ENCODE assay signal across 10 mouse cellular contexts in the genomic region with DNA sequence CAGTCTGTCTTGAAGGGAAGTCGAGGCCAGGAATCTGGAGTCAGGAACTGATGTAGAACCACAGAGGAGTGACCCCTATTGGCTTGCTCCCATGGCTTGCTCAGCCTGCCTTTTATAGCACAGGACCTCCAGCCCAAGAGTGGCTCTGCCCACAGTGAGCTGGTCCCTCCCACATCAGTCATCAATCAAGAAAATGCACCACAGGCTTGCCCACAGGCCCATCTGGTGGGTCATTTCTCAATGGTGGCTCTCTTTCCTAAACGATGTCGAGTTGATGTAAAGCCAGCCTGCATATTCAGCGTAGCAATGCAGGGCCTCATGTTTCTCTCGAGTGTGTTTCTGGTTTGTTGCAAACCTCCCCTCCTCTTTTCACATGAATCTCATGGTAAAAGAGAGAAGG.
DNase-seq lines count a peak whose midpoint lies in the region; ATAC-seq lines count a peak whose summit lies in the region.
"Had no signal": no experiment of that assay in that cellular context is flagged by ENCODE, and none has a peak within 500 bp of the region (broad histone marks: within the 10 kb centered on the region; RNA-seq: fewer than 3 reads in every experiment).

No protein-coding gene starts in this region.

- 63% methylated on average over 5 of the region's 5 CpGs for WGBS in heart, embryonic 11.5 days (ENCODE audit: insufficient replicate concordance)
- WGBS in midbrain, embryonic 13.5 days: 81% methylated on average over 5 of the region's 5 CpGs
- 83% methylated on average over 5 of the region's 5 CpGs for WGBS in midbrain, embryonic 11.5 days
- 34% methylated on average over 5 of the region's 5 CpGs for WGBS in intestine, embryonic 16.5 days

- no peaks in the 10 kb centered on the region for H3K27me3 ChIP-seq in heart, embryonic 11.5 days (ENCODE audit: control insufficient read depth, insufficient read depth, low read length)
- H3K27me3 ChIP-seq in midbrain, embryonic 13.5 days: no peaks in the 10 kb centered on the region
- H3K27me3 ChIP-seq in midbrain, embryonic 11.5 days (ENCODE audit: control insufficient read depth, insufficient read depth, low read length): no peaks in the 10 kb centered on the region
- no peaks in the 10 kb centered on the region for H3K27me3 ChIP-seq in intestine, embryonic 16.5 days (replicated peaks; ENCODE audit: control insufficient read depth, insufficient read depth, low read length)
- H3K27me3 ChIP-seq: megakaryocyte, embryonic 14.5 days had no signal

- no peaks in the 10 kb centered on the region for H3K9me3 ChIP-seq in heart, embryonic 11.5 days (replicated peaks; ENCODE audit: control insufficient read depth, low read length)
- no peaks in the 10 kb centered on the region for H3K9me3 ChIP-seq in midbrain, embryonic 13.5 days
- no peaks in the 10 kb centered on the region for H3K9me3 ChIP-seq in midbrain, embryonic 11.5 days (ENCODE audit: control insufficient read depth, low read length)
- no peaks in the 10 kb centered on the region for H3K9me3 ChIP-seq in intestine, embryonic 16.5 days (ENCODE audit: control insufficient read depth, low read length)
- H3K9me3 ChIP-seq: megakaryocyte, embryonic 14.5 days had no signal

- peaks cover 33% of the 10 kb centered on the region for H3K4me1 ChIP-seq in heart, embryonic 11.5 days (ENCODE audit: control insufficient read depth, insufficient read depth, low read length)
- H3K4me1 ChIP-seq in midbrain, embryonic 13.5 days (replicated peaks): peaks cover 32% of the 10 kb centered on the region
- no peaks in the 10 kb centered on the region for H3K4me1 ChIP-seq in midbrain, embryonic 11.5 days (ENCODE audit: control insufficient read depth, insufficient read depth, low read length)
- peaks cover 19% of the 10 kb centered on the region for H3K4me1 ChIP-seq in intestine, embryonic 16.5 days (ENCODE audit: control insufficient read depth, insufficient read depth, low read length)

- H3K36me3 ChIP-seq in heart, embryonic 11.5 days (ENCODE audit: control insufficient read depth, insufficient read depth, low read length): no peaks in the 10 kb centered on the region
- 0 out of 2 replicates have a peak, but pooled peaks cover 6% of the 10 kb centered on the region for H3K36me3 ChIP-seq in midbrain, embryonic 13.5 days
- H3K36me3 ChIP-seq in midbrain, embryonic 11.5 days (ENCODE audit: control insufficient read depth, insufficient read depth, low read length): no peaks in the 10 kb centered on the region
- H3K36me3 ChIP-seq in intestine, embryonic 16.5 days (ENCODE audit: control insufficient read depth, insufficient read depth, low read length): no peaks in the 10 kb centered on the region

- no peak for DNase-seq in heart, adult 8-10 months (ENCODE audit: low spot score)
- DNase-seq in midbrain, embryonic 11.5 days (ENCODE audit: low spot score, missing footprints): no peak
- no peak for DNase-seq in natural killer cell, adult 2 months (ENCODE audit: low spot score in 2 of 2)
- no peak for DNase-seq in ovary, postnatal 10 days (ENCODE audit: low spot score)
- DNase-seq: kidney, postnatal 10 days had no signal

- no peak overlapping the region for H3K27ac ChIP-seq in heart, embryonic 11.5 days (ENCODE audit: low read depth, low read length)
- H3K27ac ChIP-seq in midbrain, embryonic 13.5 days: peak overlapping the region; percentile 39
- no peak overlapping the region for H3K27ac ChIP-seq in midbrain, embryonic 11.5 days (ENCODE audit: low read depth, low read length)
- H3K27ac ChIP-seq in intestine, embryonic 16.5 days (ENCODE audit: low read length): peak overlapping the region; percentile 69

- ATAC-seq in heart, embryonic 11.5 days (replicated peaks; ENCODE audit: insufficient number of reproducible peaks, low FRiP score, low TSS enrichment): no peak
- ATAC-seq in midbrain, embryonic 13.5 days: no peak
- ATAC-seq in midbrain, embryonic 11.5 days (ENCODE audit: low FRiP score): no peak
- no peak for ATAC-seq in intestine, embryonic 16.5 days
- no peak for ATAC-seq in activated CD4-positive, CD25-positive, alpha-beta regulatory T cell, adult 4 months

- H3K4me2 ChIP-seq in heart, embryonic 11.5 days: no peak overlapping the region
- H3K4me2 ChIP-seq in midbrain, embryonic 13.5 days (replicated peaks): no peak overlapping the region
- no peak overlapping the region for H3K4me2 ChIP-seq in midbrain, embryonic 11.5 days
- 0 out of 2 replicates have a peak overlapping the region, but pooled peaks have one; percentile 18 for H3K4me2 ChIP-seq in intestine, embryonic 16.5 days (ENCODE audit: low read depth, low read length)

- no peak overlapping the region for H3K4me3 ChIP-seq in heart, embryonic 11.5 days (ENCODE audit: low read depth, low read length)
- H3K4me3 ChIP-seq in midbrain, embryonic 13.5 days (replicated peaks): no peak overlapping the region
- no peak overlapping the region for H3K4me3 ChIP-seq in midbrain, embryonic 11.5 days (ENCODE audit: low read depth, low read length)
- no peak overlapping the region for H3K4me3 ChIP-seq in intestine, embryonic 16.5 days (ENCODE audit: low read length)

- H3K9ac ChIP-seq in heart, embryonic 11.5 days (ENCODE audit: low read depth, low read length): peak overlapping the region; percentile 30; the same call in 1 of the 2 replicates
- H3K9ac ChIP-seq in midbrain, embryonic 13.5 days (replicated peaks): no peak overlapping the region
- no peak overlapping the region for H3K9ac ChIP-seq in midbrain, embryonic 11.5 days (ENCODE audit: low read length)
- no peak overlapping the region for H3K9ac ChIP-seq in intestine, embryonic 16.5 days (ENCODE audit: low read depth, low read length)

Comparison
In these comparisons a context has a peak if more than half of its experiments do, and no peak if none do; other contexts are left out.
1. H3K27ac ChIP-seq: peak in midbrain, embryonic 13.5 days (single experiment) and intestine, embryonic 16.5 days (single experiment); none in heart, embryonic 11.5 days (single experiment) and midbrain, embryonic 11.5 days (single experiment).